Mouse (Mus musculus): ENCODE results near the gene A830031A19Rik.

A830031A19Rik gene

GRCm38 (mm10) chr11:24014642-24015041, 60.2 kb downstream of the A830031A19Rik start:
- in situ Hi-C loops (cut with MboI, MseI) = no loop called here

GRCm38 (mm10) chr11:24012301-24012700, 62.6 kb downstream of the A830031A19Rik start:
- in situ Hi-C loops (cut with MboI, MseI) = no loop called here

DNA sequence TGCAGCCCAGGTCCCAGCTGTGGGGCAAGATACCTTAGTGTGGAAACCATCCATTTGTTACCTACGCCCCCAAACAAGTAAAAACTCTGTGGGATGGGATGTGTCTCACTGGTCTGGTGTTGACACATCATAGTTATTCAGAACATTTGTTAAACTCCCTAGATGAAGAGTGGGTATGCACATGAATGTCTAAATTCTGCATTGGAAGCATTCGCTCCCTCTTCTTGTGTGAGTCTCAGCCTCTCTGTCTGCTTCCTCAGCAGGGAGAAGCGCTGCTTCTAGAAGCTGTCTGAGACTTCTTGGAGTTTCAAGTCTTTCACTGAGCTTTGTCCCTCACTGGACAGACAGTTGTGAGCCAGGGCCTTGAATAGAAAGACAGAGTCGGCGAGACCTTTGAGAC, 65.9 kb downstream of the A830031A19Rik start:
- in situ Hi-C loops (cut with MboI, MseI) = no loop called here

DNA sequence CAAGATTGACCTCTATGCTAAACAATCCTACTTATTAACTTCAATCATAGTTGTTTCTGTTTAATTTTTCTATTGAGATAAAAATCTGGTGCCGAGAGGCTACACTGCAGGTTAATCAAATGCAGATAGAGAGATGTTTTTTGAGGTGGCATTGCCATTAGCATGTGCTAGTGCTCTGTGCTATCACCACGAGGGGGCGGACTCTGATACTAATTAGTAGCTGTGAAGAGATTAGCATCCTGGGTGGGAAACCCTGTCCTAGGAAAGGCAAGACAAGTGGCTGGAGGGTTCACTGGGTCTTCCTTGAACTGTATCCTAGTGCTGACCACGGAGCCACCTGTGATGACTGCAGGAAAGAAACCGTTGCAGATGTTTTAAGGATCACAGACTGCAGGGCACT, 66.6 kb downstream of the A830031A19Rik start:
- in situ Hi-C loops (cut with MboI, MseI) = no loop called here

- in situ Hi-C loops (cut with MboI, MseI) = no loop called here
Observed at GRCm38 (mm10) chr11:24005445-24006156, 69.3 kb downstream of the A830031A19Rik start.

DNA sequence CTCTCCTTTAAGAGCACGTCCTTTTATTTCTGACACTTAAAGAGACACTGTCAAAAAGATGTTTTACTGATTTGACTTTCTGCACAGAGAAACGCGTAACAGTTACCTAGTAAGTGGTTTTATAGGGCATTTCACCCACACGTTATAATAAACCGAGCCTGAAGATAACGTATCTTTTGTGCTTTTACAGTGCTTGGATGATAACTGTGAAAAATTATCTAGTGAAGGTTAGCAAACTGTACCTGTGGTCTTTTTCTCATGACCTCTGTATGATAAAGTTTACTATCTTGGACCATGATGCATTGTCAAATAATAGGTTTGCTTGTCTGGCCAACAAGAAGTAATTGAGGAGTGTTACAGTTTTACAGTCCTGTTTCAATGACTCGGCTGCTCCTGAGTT, 74.2 kb downstream of the A830031A19Rik start:
- in situ Hi-C loops (cut with MboI, MseI) = no loop called here

Data from T-helper 17 cell (primary cell).